Mouse (Mus musculus): ENCODE results near the gene Usp37. TPM values are rescaled to one million over a fixed set of nuclear protein-coding genes. Genes with fewer than 3 reads are reported as not detected.

Gene Usp37
- 10 to 100 TPM; 12.0 to 13.0 TPM for polyA plus RNA-seq (2017; shearing (Covaris generic))

GRCm38 (mm10) chr1:74544184-74544583 is at the start of gene Usp37:
TSS of gene Usp37 (minus strand) at chr1:74544284.

DNA sequence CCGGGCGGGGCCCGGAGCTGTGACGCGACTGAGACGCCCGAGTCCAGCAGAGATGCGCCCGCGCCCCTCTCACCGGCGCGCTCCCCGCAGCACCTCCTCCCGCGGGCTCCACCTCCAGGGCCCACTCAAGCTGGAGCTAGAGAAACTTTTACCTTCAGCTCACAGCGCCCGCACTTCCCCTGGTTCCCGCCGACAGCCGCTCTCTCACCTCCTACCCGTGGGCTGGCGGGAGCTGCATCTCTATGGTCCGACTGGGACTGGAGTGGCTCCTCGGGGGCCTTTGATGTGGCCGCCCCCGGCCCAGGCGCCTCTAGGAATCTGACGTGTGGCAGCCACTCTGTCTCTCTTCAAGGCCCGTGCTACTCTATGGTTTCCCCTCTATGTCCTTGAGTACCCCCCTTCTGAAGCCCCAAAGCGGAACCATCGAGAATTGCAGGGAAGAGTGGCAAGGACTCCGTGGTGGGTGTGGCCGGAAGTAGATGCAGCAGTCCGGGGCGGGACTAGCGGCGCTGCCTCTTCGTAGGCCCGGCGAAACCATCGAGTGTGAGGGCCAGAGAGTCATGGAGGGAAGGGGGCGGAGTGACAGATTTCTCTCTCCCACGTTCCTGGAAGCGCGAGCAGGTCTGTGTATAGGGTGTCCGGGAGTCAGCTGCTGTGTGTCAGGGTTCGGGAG is 43.8 kb upstream of the Usp37 start, which contains the start of the genes Zfp142 and Bcs1l:
Gene Zfp142, minus strand, starts transcription at position 474 of the 673 bp plus-strand sequence.
Gene Bcs1l, plus strand, starts transcription at position 517 of the 673 bp plus-strand sequence.

GRCm38 (mm10) chr1:74542451-74542961 is 1.6 kb downstream of the Usp37 start, which contains the start of gene Plcd4:
TSS of gene Plcd4 (plus strand) at chr1:74542888.

GRCm38 (mm10) chr1:74505721-74506464 is 38.2 kb downstream of the Usp37 start, which contains the start of gene Cnot9:
TSS of gene Cnot9 (plus strand) at chr1:74506058.

GRCm38 (mm10) chr1:74408589-74409504 is 135.2 kb downstream of the Usp37 start, which contains the start of gene Vil1:
TSS of gene Vil1 (plus strand) at chr1:74409376.

DNA sequence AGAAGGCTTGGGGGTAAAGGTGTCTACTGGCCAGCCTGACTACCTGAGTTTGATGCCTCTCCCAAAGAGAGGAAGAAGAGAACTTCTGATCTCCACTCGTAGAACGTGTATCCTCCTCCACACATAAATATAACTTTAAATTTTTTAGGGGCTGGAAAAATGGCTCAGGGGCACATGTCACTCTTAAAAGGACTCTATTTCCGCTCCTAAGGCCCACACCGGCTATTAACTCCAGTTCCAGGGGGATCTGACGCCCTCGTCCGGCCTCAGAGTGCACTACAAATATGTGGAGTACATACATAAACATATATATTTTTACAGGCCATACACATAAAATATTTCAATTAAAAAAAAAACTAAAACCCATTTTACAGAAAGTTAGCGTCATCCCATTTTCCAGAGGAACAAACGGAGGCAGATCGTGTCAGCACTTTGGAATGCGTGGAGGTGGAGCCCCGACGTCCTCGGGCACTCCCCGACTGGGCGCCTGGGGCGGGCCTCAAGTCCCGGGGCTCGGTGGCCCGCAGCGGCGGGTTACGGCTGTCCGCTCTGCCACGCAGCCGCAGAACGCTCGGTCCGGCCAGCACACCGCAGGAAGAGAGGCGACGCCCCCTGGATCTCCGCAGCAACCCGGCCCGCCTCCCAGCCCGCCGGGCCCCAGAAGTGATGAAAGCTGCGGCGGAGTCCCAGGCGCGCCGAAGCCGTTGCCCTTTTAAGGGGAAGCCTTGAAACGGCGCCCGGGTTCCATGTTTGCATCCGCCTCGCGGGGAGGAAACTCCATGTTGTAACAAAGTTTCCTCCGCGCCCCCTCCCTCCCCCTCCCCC is 152.9 kb downstream of the Usp37 start, which contains the start of gene Ctdsp1:
Gene Ctdsp1, plus strand, starts transcription at position 586 of the 825 bp plus-strand sequence.

Other genes starting within 250 kb of the Usp37 start
- gene Tmbim1, start 238.7 kb downstream of the Usp37 start, polyA plus RNA-seq (2017; shearing (Covaris generic)) = 10 to 100 TPM in 1 of 2 experiments, 1 to 10 TPM in 1; 8.1 to 31.0 TPM
- gene Catip, start 182.2 kb downstream of the Usp37 start, polyA plus RNA-seq (2017; shearing (Covaris generic)) = not detected
- gene Slc11a1, start 169.1 kb downstream of the Usp37 start, polyA plus RNA-seq (2017; shearing (Covaris generic)) = 1 to 10 TPM; 1.9 to 4.5 TPM
- gene Ctdsp1, start 152.8 kb downstream of the Usp37 start, polyA plus RNA-seq (2017; shearing (Covaris generic)) = 1 to 10 TPM; 4.9 to 6.8 TPM
- under 1 TPM; 0.05 to 0.16 TPM for gene Vil1, start 134.9 kb downstream of the Usp37 start, polyA plus RNA-seq (2017; shearing (Covaris generic))
- 10 to 100 TPM; 34.7 to 37.7 TPM for gene Cnot9, start 38.2 kb downstream of the Usp37 start, polyA plus RNA-seq (2017; shearing (Covaris generic))
- gene Plcd4, start 1.4 kb downstream of the Usp37 start, polyA plus RNA-seq (2017; shearing (Covaris generic)) = 1 to 10 TPM in 1 of 2 experiments, under 1 TPM in 1; 0.66 to 1.5 TPM
- 10 to 100 TPM; 10.2 to 14.0 TPM for gene Zfp142, start 44.0 kb upstream of the Usp37 start, polyA plus RNA-seq (2017; shearing (Covaris generic))
- gene Bcs1l, start 44.0 kb upstream of the Usp37 start, polyA plus RNA-seq (2017; shearing (Covaris generic)) = 10 to 100 TPM in 1 of 2 experiments, 1 to 10 TPM in 1; 9.8 to 11.9 TPM
- gene Rnf25, start 57.1 kb upstream of the Usp37 start, polyA plus RNA-seq (2017; shearing (Covaris generic)) = 10 to 100 TPM; 19.4 to 25.8 TPM
- under 1 TPM in 1 of 2 experiments, not detected in 1; 0.53 TPM for gene Stk36, start 57.2 kb upstream of the Usp37 start, polyA plus RNA-seq (2017; shearing (Covaris generic))
- 10 to 100 TPM; 13.3 to 24.1 TPM for gene Ttll4, start 117.5 kb upstream of the Usp37 start, polyA plus RNA-seq (2017; shearing (Covaris generic))
- under 1 TPM in 1 of 2 experiments, not detected in 1; 0.66 TPM for gene Cyp27a1, start 169.3 kb upstream of the Usp37 start, polyA plus RNA-seq (2017; shearing (Covaris generic))
- under 1 TPM in 1 of 2 experiments, not detected in 1; 0.15 TPM for gene Prkag3, start 204.9 kb upstream of the Usp37 start, polyA plus RNA-seq (2017; shearing (Covaris generic))
- under 1 TPM in 1 of 2 experiments, not detected in 1; 0.68 TPM for gene Wnt6, start 227.6 kb upstream of the Usp37 start, polyA plus RNA-seq (2017; shearing (Covaris generic))
- 1 to 10 TPM in 1 of 2 experiments, under 1 TPM in 1; 0.74 to 1.2 TPM for gene Wnt10a, start 247.2 kb upstream of the Usp37 start, polyA plus RNA-seq (2017; shearing (Covaris generic))